Mouse (Mus musculus): Measurements from ENCODE around the gene Gm5849.
"Not testable (repeated sequence)": the region's sequence is repeated elsewhere in the genome, so short reads cannot be mapped to it uniquely, and the experiment has no call there.

Gm5849 gene

GRCm38 (mm10) chr3:90777776-90778175 lies at the start of gene Gm5849:
Gm5849 (minus strand) TSS chr3:90777876.
- DNase-seq (ENCODE audit: low read depth, low spot score), result not testable (repeated sequence)

- no peak for DNase-seq (ENCODE audit: low read depth, low spot score)
These were observed 28.0 kb downstream of the Gm5849 start for GRCm38 (mm10) chr3:90749658-90750057.

GRCm38 (mm10) chr3:90726606-90727005 lies 51.1 kb downstream of the Gm5849 start, which contains the start of gene Pglyrp4:
Pglyrp4 (plus strand) TSS chr3:90726906.
- DNase-seq (ENCODE audit: low read depth, low spot score), result no peak
